ENCODE assay signal across 34 mouse cellular contexts in genomic region chr15:88448272-88448671, GRCm38 (mm10).
"Had no signal": no experiment of that assay in that cellular context is flagged by ENCODE, and none has a peak within 500 bp of the region (broad histone marks: within the 10 kb centered on the region; RNA-seq: fewer than 3 reads in every experiment).

No protein-coding gene starts in this region.

- H3K4me3 ChIP-seq: heart, embryonic 12.5 days; heart, embryonic 13.5 days; heart, embryonic 15.5 days; hindbrain, embryonic 10.5 days; hindbrain, embryonic 12.5 days; hindbrain, embryonic 13.5 days; hindbrain, embryonic 15.5 days; intestine, embryonic 15.5 days; kidney, embryonic 15.5 days; layer of hippocampus, adult 2 months; left cerebral cortex, adult 2 months had no signal

- DNase-seq: heart, postnatal 10 days; heart, postnatal 14 days; heart, postnatal 36 days; heart, postnatal 4 days; kidney, adult 11 months; kidney, adult 18-20 months; kidney, adult 2 months; kidney, adult 8-10 months; kidney, adult 9 months; kidney, postnatal 10 days; kidney, postnatal 14 days; kidney, postnatal 25 days; kidney, postnatal 36 days; kidney, postnatal 4 days; layer of hippocampus, adult 9-11 months; layer of hippocampus, postnatal 36 days had no signal

- H3K27ac ChIP-seq: heart, embryonic 13.5 days; heart, embryonic 15.5 days; hindbrain, embryonic 10.5 days; hindbrain, embryonic 12.5 days; hindbrain, embryonic 13.5 days; hindbrain, embryonic 14.5 days; hindbrain, embryonic 15.5 days; hindbrain, postnatal 0 days; intestine, embryonic 15.5 days; kidney, embryonic 15.5 days; kidney, postnatal 0 days; layer of hippocampus, adult 2 months; left cerebral cortex, adult 2 months had no signal

- H3K36me3 ChIP-seq: heart, embryonic 12.5 days; heart, embryonic 13.5 days; heart, embryonic 15.5 days; hindbrain, embryonic 10.5 days; hindbrain, embryonic 12.5 days; hindbrain, embryonic 13.5 days; hindbrain, embryonic 15.5 days; intestine, embryonic 15.5 days; kidney, embryonic 15.5 days had no signal

- H3K4me1 ChIP-seq: heart, embryonic 12.5 days; heart, embryonic 13.5 days; heart, embryonic 15.5 days; hindbrain, embryonic 10.5 days; hindbrain, embryonic 12.5 days; hindbrain, embryonic 13.5 days; hindbrain, embryonic 15.5 days; intestine, embryonic 15.5 days; kidney, embryonic 15.5 days had no signal

- H3K9me3 ChIP-seq: heart, embryonic 13.5 days; heart, embryonic 15.5 days; hindbrain, embryonic 10.5 days; hindbrain, embryonic 12.5 days; hindbrain, embryonic 13.5 days; hindbrain, embryonic 15.5 days; intestine, embryonic 15.5 days; kidney, embryonic 15.5 days had no signal

- H3K27me3 ChIP-seq: heart, embryonic 12.5 days; heart, embryonic 13.5 days; heart, embryonic 15.5 days; hindbrain, embryonic 12.5 days; hindbrain, embryonic 13.5 days; hindbrain, embryonic 15.5 days; intestine, embryonic 15.5 days; kidney, embryonic 15.5 days had no signal

- ATAC-seq: hindbrain, embryonic 16.5 days; hindbrain, postnatal 0 days; inflammation-experienced regulatory T-cells, adult 6 months; intestine, embryonic 15.5 days; intestine, embryonic 16.5 days; intestine, postnatal 0 days had no signal

- H3K9ac ChIP-seq: heart, embryonic 12.5 days; heart, embryonic 13.5 days; heart, embryonic 15.5 days; hindbrain, embryonic 12.5 days; hindbrain, embryonic 13.5 days; hindbrain, embryonic 14.5 days; hindbrain, embryonic 15.5 days; intestine, embryonic 15.5 days; kidney, embryonic 15.5 days had no signal

- H3K4me2 ChIP-seq: heart, embryonic 12.5 days; heart, embryonic 13.5 days; heart, embryonic 15.5 days; hindbrain, embryonic 12.5 days; hindbrain, embryonic 13.5 days; hindbrain, embryonic 14.5 days; hindbrain, embryonic 15.5 days; intestine, embryonic 15.5 days; kidney, embryonic 15.5 days had no signal
